Mouse (Mus musculus): Measurements from ENCODE around the gene Ext2.

Gene Ext2

GRCm38 (mm10) chr2:93776267-93777055 lies 45.9 kb downstream of the Ext2 start:
- DNase-seq (ENCODE audit: low read depth), result no peak

DNA sequence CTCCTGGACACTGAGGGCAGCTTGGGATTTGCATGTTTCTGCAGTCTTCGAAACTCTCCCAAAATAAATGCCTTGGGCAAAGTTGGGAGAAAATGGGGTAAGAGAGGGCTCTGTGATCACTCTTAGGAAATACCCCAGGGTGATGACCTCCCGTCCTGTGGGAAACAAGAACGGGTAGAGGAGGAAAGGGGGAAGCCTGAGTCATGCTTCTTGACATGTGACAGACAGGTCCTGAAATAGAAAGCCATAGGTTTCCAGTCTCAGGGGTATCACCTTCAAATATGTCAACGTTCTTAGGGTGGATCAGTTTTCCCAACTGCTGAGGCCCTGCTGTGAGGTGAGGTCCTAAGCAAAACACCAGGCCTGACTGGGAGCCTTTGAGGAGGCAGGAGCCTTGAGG lies 46.9 kb downstream of the Ext2 start:
- DNase-seq (ENCODE audit: low read depth), result no peak

- DNase-seq (ENCODE audit: low read depth), result no peak
These were observed 47.4 kb downstream of the Ext2 start for GRCm38 (mm10) chr2:93774946-93775345.

- no peak for DNase-seq (ENCODE audit: low read depth)
These were observed 49.6 kb downstream of the Ext2 start for GRCm38 (mm10) chr2:93772765-93773085.

DNA sequence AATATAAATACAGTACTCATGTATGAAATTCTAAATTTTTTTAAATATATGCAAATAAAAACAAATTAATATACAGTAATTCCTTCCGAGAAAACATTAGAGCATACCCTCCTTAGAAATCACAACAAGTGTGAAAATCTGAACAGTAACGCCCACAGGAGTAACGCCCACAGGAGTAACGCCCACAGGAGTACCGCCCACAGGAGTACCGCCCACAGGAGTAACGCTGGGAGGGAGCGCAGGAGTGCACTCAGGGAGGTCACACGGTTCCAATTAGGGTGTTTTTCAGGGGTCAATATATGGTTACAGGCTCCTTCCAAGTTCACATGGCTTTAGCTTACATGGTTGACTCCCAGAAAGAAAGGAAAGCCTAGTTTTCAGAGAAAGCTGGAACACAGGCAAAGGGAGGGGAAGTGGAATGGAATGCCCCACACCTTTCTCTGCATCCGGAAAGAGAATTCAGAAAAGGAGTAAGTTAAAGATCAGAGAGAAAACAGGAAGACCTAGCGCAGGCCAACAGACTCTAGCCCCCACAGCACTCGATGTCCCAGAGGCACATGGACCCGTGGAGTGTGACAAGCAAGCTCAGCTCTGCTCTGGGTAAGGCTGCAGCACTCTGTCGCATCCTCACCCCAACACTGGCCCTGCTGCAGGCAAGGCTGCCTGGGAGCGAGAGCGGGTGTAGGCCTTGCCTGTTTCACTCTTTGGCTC lies 50.2 kb downstream of the Ext2 start:
- no peak for DNase-seq (ENCODE audit: low read depth)

DNA sequence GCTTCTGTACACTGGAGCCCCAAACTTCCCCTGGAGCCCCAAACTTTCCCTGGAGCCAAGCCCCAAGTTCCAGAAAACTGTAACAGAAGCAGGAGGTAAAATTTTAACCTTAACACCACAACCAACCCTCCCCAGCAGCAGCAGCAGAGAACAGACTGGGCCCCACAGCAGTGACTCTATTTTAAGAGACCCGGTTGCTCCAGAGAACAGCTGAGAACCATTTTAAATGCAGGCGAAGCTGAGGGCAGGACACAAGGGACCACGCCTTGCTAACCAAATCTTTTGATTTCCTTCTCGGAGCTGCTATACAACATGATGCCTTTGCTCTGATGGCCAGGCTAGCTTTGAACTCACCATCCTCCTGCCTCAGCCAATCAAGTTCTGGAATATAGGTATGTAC lies 51.5 kb downstream of the Ext2 start:
- DNase-seq (ENCODE audit: low read depth), result no peak

- DNase-seq (ENCODE audit: low read depth), result no peak
These were observed 52.5 kb downstream of the Ext2 start for GRCm38 (mm10) chr2:93769875-93770274.

GRCm38 (mm10) chr2:93765721-93766120 lies 56.6 kb downstream of the Ext2 start:
- DNase-seq (ENCODE audit: low read depth), result no peak

GRCm38 (mm10) chr2:93764211-93764610 lies 58.2 kb downstream of the Ext2 start:
- DNase-seq (ENCODE audit: low read depth), result no peak

GRCm38 (mm10) chr2:93760389-93760788 lies 62.0 kb downstream of the Ext2 start:
- no peak for DNase-seq (ENCODE audit: low read depth)

GRCm38 (mm10) chr2:93759173-93759572 lies 63.2 kb downstream of the Ext2 start:
- DNase-seq (ENCODE audit: low read depth), result no peak

- no peak for DNase-seq (ENCODE audit: low read depth)
These were observed 64.1 kb downstream of the Ext2 start for GRCm38 (mm10) chr2:93758298-93758697.

GRCm38 (mm10) chr2:93754366-93754765 lies 68.0 kb downstream of the Ext2 start:
- DNase-seq (ENCODE audit: low read depth), result no peak

DNA sequence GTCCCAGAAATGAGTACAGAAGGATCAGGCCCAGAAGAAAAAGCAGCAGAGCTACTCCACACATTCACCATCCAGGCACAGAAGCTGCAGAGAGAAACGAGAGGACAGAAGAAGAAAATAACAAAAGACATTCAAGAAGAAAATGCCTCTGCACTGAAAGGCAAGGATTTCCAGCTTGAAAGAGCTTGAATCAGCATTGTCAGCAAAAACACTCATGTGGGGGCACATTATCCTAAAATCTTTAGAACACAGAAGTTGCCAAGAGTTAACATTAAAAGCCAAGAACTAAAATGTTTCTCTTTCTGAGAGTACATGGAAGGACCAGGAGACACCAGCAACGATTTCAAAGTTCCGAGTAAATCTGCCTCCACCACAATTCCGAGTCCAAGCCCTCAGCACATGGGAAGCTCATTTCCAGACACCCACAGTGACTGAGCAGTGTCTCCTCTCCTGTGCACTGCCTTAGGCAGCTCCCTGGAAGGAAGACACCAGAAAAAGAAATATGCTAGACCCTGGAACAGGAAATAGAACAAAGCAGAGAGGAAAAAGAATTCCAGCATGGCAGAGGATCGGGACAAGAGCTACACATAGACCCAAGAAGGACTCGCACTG lies 69.1 kb downstream of the Ext2 start:
- DNase-seq (ENCODE audit: low read depth), result no peak

DNA sequence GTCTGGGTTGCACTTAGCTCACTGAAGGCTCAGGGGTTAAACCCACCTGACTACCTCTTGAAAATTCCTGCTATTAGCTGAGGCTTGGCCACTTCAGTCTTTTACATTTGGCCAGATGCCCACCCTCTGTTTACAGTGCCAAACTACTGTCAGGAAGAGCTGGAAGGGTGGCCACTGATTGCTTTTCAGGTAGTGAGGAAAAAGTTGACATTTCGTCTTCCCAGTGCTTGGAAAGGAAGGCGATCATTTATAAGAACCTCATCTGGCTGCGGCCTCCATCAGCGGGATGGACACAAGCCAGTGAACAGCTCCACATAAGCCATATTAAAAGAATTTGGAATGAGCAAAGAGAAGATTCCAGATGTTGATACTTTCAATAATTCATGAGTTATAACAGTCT lies 72.7 kb downstream of the Ext2 start:
- no peak for DNase-seq (ENCODE audit: low read depth)

GRCm38 (mm10) chr2:93747538-93748126 lies 74.7 kb downstream of the Ext2 start:
- no peak for DNase-seq (ENCODE audit: low read depth)

DNA sequence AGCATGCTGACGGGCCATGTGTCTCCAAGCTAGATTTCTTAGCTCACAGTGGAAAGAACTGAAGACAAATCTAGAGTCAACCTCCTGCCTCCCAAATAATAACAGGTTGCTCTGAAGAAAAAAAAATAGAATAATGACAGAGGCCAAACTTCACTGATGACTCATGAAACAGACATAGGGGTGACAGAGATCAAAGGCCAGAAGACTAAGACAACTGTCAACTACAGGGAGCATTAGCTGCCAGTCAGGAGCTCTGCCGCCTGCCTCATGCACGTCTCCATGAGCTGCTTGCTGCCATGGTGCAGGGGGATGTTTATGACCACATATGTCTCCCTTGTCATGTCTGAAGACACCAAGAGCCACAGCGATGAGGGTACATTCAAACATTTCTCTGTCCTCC lies 75.7 kb downstream of the Ext2 start:
- no peak for DNase-seq (ENCODE audit: low read depth)

DNA sequence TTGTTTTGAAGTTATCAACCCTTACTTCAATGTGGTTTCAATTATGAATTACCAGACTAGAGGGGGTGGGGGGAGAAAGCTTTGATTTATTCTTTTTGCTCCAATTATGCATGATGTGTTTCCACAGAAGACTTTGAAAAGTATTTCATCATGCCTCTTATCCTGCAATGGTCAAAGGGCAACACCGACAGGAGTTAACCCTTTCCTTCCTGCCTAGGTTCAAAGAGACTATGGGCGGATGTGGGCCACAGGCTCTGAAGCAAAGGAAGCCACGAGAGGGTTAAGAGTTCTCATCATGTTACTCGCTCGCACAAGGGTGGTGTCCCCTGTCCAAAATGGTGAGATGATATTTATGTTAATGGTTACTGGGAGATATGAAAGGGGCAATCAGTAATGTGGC lies 76.2 kb downstream of the Ext2 start:
- DNase-seq (ENCODE audit: low read depth), result no peak

GRCm38 (mm10) chr2:93745741-93746140 lies 76.6 kb downstream of the Ext2 start:
- no peak for DNase-seq (ENCODE audit: low read depth)

- DNase-seq (ENCODE audit: low read depth), result no peak
These were observed 77.8 kb downstream of the Ext2 start for GRCm38 (mm10) chr2:93744346-93745229.

DNA sequence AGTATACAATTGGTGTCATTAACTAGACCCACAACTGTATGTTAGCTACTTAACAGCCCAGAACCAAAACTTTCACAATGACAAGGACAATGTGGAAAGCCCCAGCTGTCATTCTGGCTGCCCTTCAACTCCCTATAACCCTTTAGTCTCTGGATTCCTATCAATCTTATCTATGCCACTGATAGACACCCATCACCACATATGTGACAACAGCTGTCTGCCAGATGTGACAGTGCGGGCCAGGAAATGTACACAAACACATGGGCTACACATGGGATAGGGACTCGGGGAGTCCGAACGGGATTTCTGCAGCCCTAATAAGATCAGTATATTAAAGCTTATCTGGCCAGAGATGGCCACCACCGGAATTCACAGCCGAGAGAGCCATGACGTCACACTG lies 80.7 kb downstream of the Ext2 start:
- DNase-seq (ENCODE audit: low read depth), result no peak

GRCm38 (mm10) chr2:93739044-93739569 lies 83.3 kb downstream of the Ext2 start:
- no peak for DNase-seq (ENCODE audit: low read depth)

All from c-Kit-positive CD71-negative TER-119-negative erythroid progenitor cells, embryonic 14.5 days (primary cell).